Mouse (Mus musculus): ENCODE measurements around the gene Olfr1312.
"Not testable (repeated sequence)": the region's sequence is repeated elsewhere in the genome, so short reads cannot be mapped to it uniquely, and the experiment has no call there.

The Olfr1312 gene

GRCm38 (mm10) chr2:112050138-112050537, at the start of gene Olfr1312:
TSS of gene Olfr1312 (minus strand) at chr2:112050238.
- DNase-seq = no peak

- no peak for DNase-seq
These were observed 46.6 kb upstream of the Olfr1312 start, which contains the start of gene Olfr1314 for GRCm38 (mm10) chr2:112096681-112097080. TSS of gene Olfr1314 (minus strand) at chr2:112096781.

GRCm38 (mm10) chr2:112077743-112078142, 27.7 kb upstream of the Olfr1312 start, which contains the start of gene Olfr1313:
TSS of gene Olfr1313 (minus strand) at chr2:112077843.
- DNase-seq = no peak

GRCm38 (mm10) chr2:112026971-112027370, 23.1 kb downstream of the Olfr1312 start:
- DNase-seq = not testable (repeated sequence)

GRCm38 (mm10) chr2:112024312-112024711, 25.7 kb downstream of the Olfr1312 start, which contains the start of gene Olfr1311:
TSS of gene Olfr1311 (minus strand) at chr2:112024412.
- DNase-seq = no peak

- no peak for DNase-seq
These were observed 35.1 kb downstream of the Olfr1312 start for GRCm38 (mm10) chr2:112014900-112015299.

GRCm38 (mm10) chr2:112012608-112013007, 37.4 kb downstream of the Olfr1312 start, which contains the start of gene Olfr1310:
TSS of gene Olfr1310 (minus strand) at chr2:112012708.
- DNase-seq = no peak

- no peak for DNase-seq
These were observed 59.9 kb downstream of the Olfr1312 start, which contains the start of gene Olfr1309 for GRCm38 (mm10) chr2:111990181-111990580. TSS of gene Olfr1309 (minus strand) at chr2:111990281.
